Mouse (Mus musculus) megakaryocyte, embryonic 14.5 days (primary cell): Measurements from ENCODE around the gene Eml5.

Source experiments
- FLI1 ChIP-seq: IDR thresholded peaks from 2 replicates; pipeline ENCODE4 v1.6.1; 2012; ENCODE audit warnings: low read length, inconsistent platforms, mixed read lengths
- GATA1 ChIP-seq: IDR thresholded peaks from 3 replicates; pipeline ENCODE4 v1.6.1; 2012; ENCODE audit warnings: mixed read lengths, low read length, inconsistent platforms, borderline replicate concordance

DNA sequence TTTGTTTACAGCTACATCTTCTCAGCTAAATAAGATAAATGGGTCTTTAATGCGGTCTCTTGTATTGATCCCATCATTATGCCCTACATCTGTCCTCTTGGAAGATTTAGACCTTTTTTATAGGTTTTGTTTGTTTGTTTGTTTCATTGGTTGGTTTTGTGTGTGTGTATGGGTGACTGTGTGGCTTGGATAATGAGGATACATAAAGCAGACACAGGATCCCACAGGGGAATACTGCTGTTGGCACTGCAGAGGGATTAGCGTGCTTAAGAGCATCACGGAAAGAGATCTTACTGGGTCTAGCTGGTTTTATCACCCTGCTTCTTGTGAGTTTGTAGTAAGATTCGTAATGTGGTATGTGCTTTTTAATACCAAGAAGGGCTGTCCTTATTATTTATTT is 29.9 kb upstream of the Eml5 start:
- no peak for TF ChIP-seq GATA1
- TF ChIP-seq FLI1 = no peak
